In the genomic region with DNA sequence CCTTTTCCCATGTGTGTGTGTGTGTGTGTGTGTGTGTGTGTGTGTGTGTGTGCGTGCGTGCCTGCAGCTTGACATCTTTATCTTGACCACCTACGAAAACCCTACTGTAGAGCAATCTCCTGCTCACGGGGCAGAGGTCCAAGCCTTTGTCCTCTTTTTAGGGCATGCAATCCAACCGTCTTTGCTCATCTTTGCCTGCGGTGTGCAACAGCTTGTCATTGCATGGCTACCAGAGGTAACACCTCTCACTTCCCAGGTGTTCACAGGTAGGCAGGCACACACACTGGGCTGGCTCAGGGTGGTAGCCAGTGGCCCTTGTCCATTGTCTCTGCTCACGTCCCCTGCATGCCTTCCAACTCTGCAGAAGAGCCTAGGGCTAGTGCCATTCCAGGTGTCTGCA, we compare ENCODE assay signal across 18 mouse cellular contexts. TPM values are rescaled to one million over a fixed set of nuclear protein-coding genes. Genes with fewer than 3 reads are reported as not detected.
DNase-seq lines count a peak whose midpoint lies in the region; TF ChIP-seq lines count a peak whose summit lies in the region.
"Had no signal": no experiment of that assay in that cellular context is flagged by ENCODE, and none has a peak within 500 bp of the region (broad histone marks: within the 10 kb centered on the region; RNA-seq: fewer than 3 reads in every experiment).

No protein-coding gene starts in this region.

- DNase-seq in cerebellum, adult 18-20 months, result peak; percentile 39 to 50
- no peak for DNase-seq in cerebellum, postnatal 14 days
- DNase-seq in cerebellum, postnatal 10 days, result peak; percentile 47 to 51
- DNase-seq in cerebellum, adult 11-12 months, result no peak
- DNase-seq in left cerebral cortex, adult 2 months (ENCODE audit: extremely low spot score in 1 of 2, low spot score in 2 of 2), result no peak
- no peak for DNase-seq in left cerebral cortex, adult 11 months (ENCODE audit: low spot score)
- DNase-seq in fat pad, adult 2 months (ENCODE audit: extremely low read depth, low read depth, low spot score), result peak; percentile 81
- no peak for DNase-seq in MN1 (ENCODE audit: low spot score)
- DNase-seq: adrenal gland, postnatal 10 days; B cell, adult 2 months; cerebellum, adult 11 months; forebrain, postnatal 0 days; gastrocnemius, postnatal 14 days; heart, adult 11 months; heart, postnatal 36 days had no signal

- intact Hi-C loops in left cerebral cortex, adult 2 months (cut with DNase I), result no loop called here

- no peak for TF ChIP-seq CTCF in left cerebral cortex, adult 2 months (IDR thresholded peaks at IDR 0.05)

- H3K27ac ChIP-seq in left cerebral cortex, adult 2 months, result 0 out of 2 replicates have a peak overlapping the region, but pooled peaks have one; percentile 11
- H3K27ac ChIP-seq: embryonic facial prominence, embryonic 13.5 days; forebrain, embryonic 13.5 days; heart, embryonic 13.5 days had no signal

- H3K4me3 ChIP-seq in left cerebral cortex, adult 2 months, result no peak overlapping the region
- H3K4me3 ChIP-seq: embryonic facial prominence, embryonic 13.5 days; forebrain, embryonic 13.5 days; heart, embryonic 13.5 days had no signal

RNA-seq across cellular contexts. Expression of gene Ppp2r2c, which starts 49.7 kb away (rescaled TPM):
- total RNA-seq in left cerebral cortex, adult 2 months (2021), result 100 to 1,000 TPM; 448 to 462 TPM

Comparison
In these comparisons a context has a peak if more than half of its experiments do, and no peak if none do; other contexts are left out.
1. DNase-seq: peak in cerebellum, adult 18-20 months (2 of 2), cerebellum, postnatal 10 days (2 of 2) and fat pad, adult 2 months (single experiment); none in cerebellum, postnatal 14 days (0 of 2), cerebellum, adult 11-12 months (single experiment), left cerebral cortex, adult 2 months (0 of 2), left cerebral cortex, adult 11 months (single experiment) and MN1 (single experiment).